Mouse (Mus musculus) ES-E14 (cell line): Measurements from ENCODE around the gene Cux1.

ENCODE experiments used
- CHD2 ChIP-seq: IDR thresholded peaks from 2 replicates; pipeline ENCODE4 v1.6.1; 2014; ENCODE audit warnings: mild to moderate bottlenecking, low read depth, low read length, inconsistent platforms
- HCFC1 ChIP-seq: IDR thresholded peaks from 2 replicates; pipeline ENCODE4 v1.6.1; 2012; ENCODE audit warnings: low read length, inconsistent platforms, borderline replicate concordance; ENCODE audit not compliant: insufficient read depth
- MAFK ChIP-seq: IDR thresholded peaks from 2 replicates; pipeline ENCODE4 v1.6.1; 2014; ENCODE audit warnings: mild to moderate bottlenecking, low read depth, low read length, inconsistent platforms; ENCODE audit not compliant: insufficient read depth
- ZC3H11A ChIP-seq: IDR thresholded peaks from 2 replicates; pipeline ENCODE4 v1.6.1; 2012; ENCODE audit warnings: low read depth, mild to moderate bottlenecking, inconsistent platforms, low read length, borderline replicate concordance
- ZNF384 ChIP-seq: IDR thresholded peaks from 2 replicates; pipeline ENCODE4 v1.6.1; 2012; ENCODE audit warnings: low read depth, low read length, inconsistent platforms

DNA sequence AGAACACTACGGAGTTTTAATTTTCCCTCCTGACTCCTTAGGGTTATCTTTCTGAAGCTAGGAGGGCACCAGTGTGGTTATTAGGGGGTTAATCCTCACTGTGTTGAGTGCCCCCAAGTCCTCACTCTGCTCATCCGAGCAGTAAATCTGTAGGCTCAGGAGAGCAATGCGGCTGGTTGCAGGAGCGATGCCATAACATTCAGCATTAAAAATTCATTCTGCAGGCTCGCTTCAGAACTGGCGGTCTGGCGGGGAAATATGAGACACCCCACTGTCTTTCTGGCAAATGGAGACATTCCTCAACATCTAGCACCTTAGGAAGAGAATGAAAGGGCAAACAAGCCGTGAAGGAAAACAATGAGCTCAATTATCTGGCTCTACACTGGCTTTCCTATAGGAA is 214.2 kb downstream of the Cux1 start:
- no peak for TF ChIP-seq ZC3H11A
- no peak for TF ChIP-seq MAFK
- no peak for TF ChIP-seq CHD2
- TF ChIP-seq HCFC1 = no peak
- no peak for TF ChIP-seq ZNF384
